Comparison of ENCODE assay signal across 8 mouse cellular contexts in genomic region chr7:27673575-27674131, GRCm38 (mm10). TPM values are rescaled to one million over a fixed set of nuclear protein-coding genes. Genes with fewer than 3 reads are reported as not detected.
A peak's percentile ranks its signal among the peaks of the same experiment; 100 is the strongest.
DNase-seq lines count a peak whose midpoint lies in the region; ATAC-seq and TF ChIP-seq lines count a peak whose summit lies in the region.

No protein-coding gene starts in this region.

- peaks cover 49% of the 10 kb centered on the region for H3K36me3 ChIP-seq in G1E (replicated peaks)
- no peaks in the 10 kb centered on the region for H3K36me3 ChIP-seq in hindbrain, postnatal 0 days (ENCODE audit: insufficient read depth, low read length)

- H3K27ac ChIP-seq in gastrocnemius, adult 2 months, result peak overlapping the region; percentile 96
- no peak overlapping the region for H3K27ac ChIP-seq in embryonic fibroblast, embryonic 13.5 days (ENCODE audit: insufficient read depth, low read length)
- H3K27ac ChIP-seq in hindbrain, postnatal 0 days, result peak overlapping the region; percentile 91

- intact Hi-C loops in gastrocnemius, adult 2 months (cut with DNase I), result loop anchor here (2.0 to 5.0 kb wide), 2 partner anchors 15 to 496 kb away; partner anchors contain the start of genes Rab4b and Zfp607b

- H3K9me3 ChIP-seq in G1E (replicated peaks), result no peaks in the 10 kb centered on the region
- no peaks in the 10 kb centered on the region for H3K9me3 ChIP-seq in hindbrain, postnatal 0 days (ENCODE audit: low read length)

- no peaks in the 10 kb centered on the region for H3K27me3 ChIP-seq in G1E (ENCODE audit: insufficient read depth, low read length)
- no peaks in the 10 kb centered on the region for H3K27me3 ChIP-seq in hindbrain, postnatal 0 days (ENCODE audit: insufficient read depth, low read length)

- peak overlapping the region; percentile 96 for H3K9ac ChIP-seq in hindbrain, postnatal 0 days (replicated peaks; ENCODE audit: low read length)

- H3K4me2 ChIP-seq in hindbrain, postnatal 0 days (ENCODE audit: low read depth, low read length), result peak overlapping the region; percentile 97

- TF ChIP-seq CTCF in gastrocnemius, adult 2 months (IDR thresholded peaks at IDR 0.05), result no peak
- TF ChIP-seq CTCF in G1E (IDR thresholded peaks at IDR 0.05; ENCODE audit: low read depth, low read length), result no peak
- TF ChIP-seq CTCF in embryonic fibroblast, embryonic 13.5 days (IDR thresholded peaks at IDR 0.05; ENCODE audit: borderline replicate concordance, insufficient read depth, low read length), result no peak
- TF ChIP-seq CTCF in hindbrain, postnatal 0 days (IDR thresholded peaks at IDR 0.05; ENCODE audit: low read depth), result no peak

- H3K4me3 ChIP-seq in gastrocnemius, adult 2 months, result peak overlapping the region; percentile 87
- H3K4me3 ChIP-seq in G1E (ENCODE audit: low read depth, low read length), result peak overlapping the region; percentile 78
- peak overlapping the region; percentile 57 for H3K4me3 ChIP-seq in embryonic fibroblast, embryonic 13.5 days (ENCODE audit: insufficient read depth, low read length)
- H3K4me3 ChIP-seq in hindbrain, postnatal 0 days (ENCODE audit: low read length), result peak overlapping the region; percentile 92

- TF ChIP-seq POLR2A in embryonic fibroblast, embryonic 13.5 days (IDR thresholded peaks at IDR 0.05; ENCODE audit: low read depth, low read length), result no peak; the same call in 1 of the 2 replicates

- H3K4me1 ChIP-seq in G1E (ENCODE audit: insufficient read depth, low read depth, low read length), result peaks cover 39% of the 10 kb centered on the region
- peaks cover 5% of the 10 kb centered on the region; the same call in 1 of the 2 replicates for H3K4me1 ChIP-seq in embryonic fibroblast, embryonic 13.5 days (ENCODE audit: control insufficient read depth, insufficient read depth, low read length)
- peaks cover 25% of the 10 kb centered on the region for H3K4me1 ChIP-seq in hindbrain, postnatal 0 days (ENCODE audit: insufficient read depth, low read length)

- 2% methylated on average over 49 of the region's 52 CpGs for WGBS in hindbrain, postnatal 0 days

- DNase-seq in gastrocnemius, adult 2 months, result no peak
- DNase-seq in gastrocnemius, adult 8-10 months (ENCODE audit: low spot score in 2 of 2), result no peak
- no peak for DNase-seq in G1E (ENCODE audit: low spot score)
- peak; percentile 34 for DNase-seq in hindbrain, postnatal 0 days (ENCODE audit: low spot score)
- peak; percentile 31 to 51 for DNase-seq in lung, postnatal 4 days
- peak; percentile 73 for DNase-seq in testis, postnatal 10 days (ENCODE audit: low spot score)
- no peak for DNase-seq in c-Kit-positive CD71-positive TER-119-positive erythroid progenitor cells, embryonic 14.5 days (ENCODE audit: low spot score)

- no peak for ATAC-seq in G1E (ENCODE audit: extremely low read depth, insufficient number of reproducible peaks, low FRiP score, poor library complexity, severe bottlenecking)
- peak; percentile 27; the same call in 1 of the 2 replicates for ATAC-seq in hindbrain, postnatal 0 days

RNA-seq across cellular contexts. Expression of gene Map3k10, which starts 0.7 kb away (rescaled TPM):
- total RNA-seq in gastrocnemius, adult 2 months (2021), result 10 to 100 TPM; 35.3 to 39.1 TPM
- 10 to 100 TPM; 40.0 to 47.7 (median 42.4) TPM for total RNA-seq in gastrocnemius, adult 8-10 months (2022)
- total RNA-seq in G1E (2014; fragmentation: Nextera tagmentation) (5.9 and 8.0 TPM in 2 replicates), G1E (2017) (8.6 and 10.8 TPM in 2 replicates)
- 25.1 and 34.7 TPM in 2 replicates for polyA plus RNA-seq in G1E (2012)
- 26.2 and 28.1 TPM in 2 replicates for polyA plus RNA-seq in embryonic fibroblast, embryonic 13.5 days (2011; ENCODE audit: insufficient read length, low read depth, missing spikeins)
- 141 and 162 TPM in 2 replicates for total RNA-seq in hindbrain, postnatal 0 days (2014; rRNA removed)
- 21.4 and 22.9 TPM in 2 replicates for polyA plus RNA-seq in hindbrain, postnatal 0 days (2015; fragmentation: Nextera tagmentation; extraction: Ambion mirVana)

RNA-seq across cellular contexts. Expression of gene Zfp607b, which starts 15.5 kb away (rescaled TPM):
- total RNA-seq in gastrocnemius, adult 2 months (2021), result under 1 TPM; 0.43 to 0.84 TPM
- under 1 TPM; 0.11 to 0.70 (median 0.33) TPM for total RNA-seq in gastrocnemius, adult 8-10 months (2022)
- total RNA-seq in G1E (2014; fragmentation: Nextera tagmentation) (2.7 and 4.4 TPM in 2 replicates), G1E (2017) (1.6 and 1.7 TPM in 2 replicates)
- polyA plus RNA-seq in G1E (2012), result 0.01 and 0.04 TPM in 2 replicates
- 1.7 and 2.2 TPM in 2 replicates for polyA plus RNA-seq in embryonic fibroblast, embryonic 13.5 days (2011; ENCODE audit: insufficient read length, low read depth, missing spikeins)
- 3.5 and 5.6 TPM in 2 replicates for total RNA-seq in hindbrain, postnatal 0 days (2014; rRNA removed)
- polyA plus RNA-seq in hindbrain, postnatal 0 days (2015; fragmentation: Nextera tagmentation; extraction: Ambion mirVana), result 8.5 and 8.9 TPM in 2 replicates

RNA-seq across cellular contexts. Expression of gene Ttc9b, which starts 19.9 kb away (rescaled TPM):
- not detected for total RNA-seq in gastrocnemius, adult 2 months (2021)
- total RNA-seq in gastrocnemius, adult 8-10 months (2022), result not detected
- total RNA-seq in G1E (2014; fragmentation: Nextera tagmentation), result not detected in 2 replicates
- total RNA-seq in G1E (2017), result not detected in 2 replicates
- polyA plus RNA-seq in G1E (2012), result not detected in 2 replicates
- polyA plus RNA-seq in embryonic fibroblast, embryonic 13.5 days (2011; ENCODE audit: insufficient read length, low read depth, missing spikeins), result not detected in 2 replicates
- total RNA-seq in hindbrain, postnatal 0 days (2014; rRNA removed), result 104 and 132 TPM in 2 replicates
- 124 and 127 TPM in 2 replicates for polyA plus RNA-seq in hindbrain, postnatal 0 days (2015; fragmentation: Nextera tagmentation; extraction: Ambion mirVana)

RNA-seq across cellular contexts. Expression of gene Zfp60, which starts 57.5 kb away (rescaled TPM):
- 1 to 10 TPM; 5.9 to 9.0 TPM for total RNA-seq in gastrocnemius, adult 2 months (2021)
- 1 to 10 TPM; 5.8 to 9.5 (median 6.8) TPM for total RNA-seq in gastrocnemius, adult 8-10 months (2022)
- total RNA-seq in G1E (2014; fragmentation: Nextera tagmentation), result 16.3 and 21.4 TPM in 2 replicates
- total RNA-seq in G1E (2017), result 7.1 and 9.4 TPM in 2 replicates
- 0.26 and 0.70 TPM in 2 replicates for polyA plus RNA-seq in G1E (2012)
- 18.1 and 23.5 TPM in 2 replicates for polyA plus RNA-seq in embryonic fibroblast, embryonic 13.5 days (2011; ENCODE audit: insufficient read length, low read depth, missing spikeins)
- total RNA-seq in hindbrain, postnatal 0 days (2014; rRNA removed), result 24.3 and 25.3 TPM in 2 replicates
- polyA plus RNA-seq in hindbrain, postnatal 0 days (2015; fragmentation: Nextera tagmentation; extraction: Ambion mirVana), result 35.1 and 36.0 TPM in 2 replicates

Comparison
In these comparisons a context has a peak if more than half of its experiments do, and no peak if none do; other contexts are left out.
1. DNase-seq: peak in hindbrain, postnatal 0 days (single experiment), lung, postnatal 4 days (2 of 2) and testis, postnatal 10 days (single experiment); none in gastrocnemius, adult 2 months (single experiment), gastrocnemius, adult 8-10 months (0 of 2), G1E (single experiment) and c-Kit-positive CD71-positive TER-119-positive erythroid progenitor cells, embryonic 14.5 days (single experiment).
2. RNA of gene Ttc9b, which starts 19.9 kb away (total RNA-seq): 104 to 132 TPM in hindbrain, postnatal 0 days; not detected in gastrocnemius, adult 8-10 months, not detected in gastrocnemius, adult 2 months and not detected in G1E; every median in the first group is over 10 times any median in the second.
3. Peak in every context shown above with its lines, with median percentiles within 50 percentile points of each other: H3K4me3 ChIP-seq.